Mouse (Mus musculus) hindbrain, embryonic 12.5 days (tissue): Measurements from ENCODE around the gene Stk36. TPM values are rescaled to one million over a fixed set of nuclear protein-coding genes. Genes with fewer than 3 reads are reported as not detected.

Experiments
- ATAC-seq: fragments of 200-750 bp; cut with Nextera tagmentation; 2 replicates; pipeline ENCODE4 v1.8.0; 2017; ENCODE audit warnings: moderate TSS enrichment; ENCODE audit not compliant: low FRiP score
- H3K27ac ChIP-seq: fragments of 300-500 bp; sonication (generic); 2 replicates; pipeline ENCODE4 v1.5.1; 2016; ENCODE audit warnings: mild to moderate bottlenecking
- H3K27me3 ChIP-seq: fragments of 300-500 bp; sonication (generic); 2 replicates; pipeline ENCODE4 v1.6.1; 2016; ENCODE audit warnings: mild to moderate bottlenecking
- H3K36me3 ChIP-seq: fragments of 300-500 bp; sonication (generic); 2 replicates; pipeline ENCODE4 v1.6.1; 2016; ENCODE audit warnings: mild to moderate bottlenecking
- H3K4me1 ChIP-seq: fragments of 300-500 bp; sonication (generic); 2 replicates; pipeline ENCODE4 v1.6.1; 2016
- H3K4me2 ChIP-seq: fragments of 300-500 bp; sonication (generic); replicated peaks from 2 replicates; pipeline ENCODE4 v1.6.1; 2016; ENCODE audit warnings: mild to moderate bottlenecking
- H3K4me3 ChIP-seq: fragments of 300-500 bp; sonication (generic); 2 replicates; pipeline ENCODE4 v1.5.1; 2016; ENCODE audit warnings: mild to moderate bottlenecking
- H3K9ac ChIP-seq: fragments of 300-500 bp; sonication (generic); 2 replicates; pipeline ENCODE4 v1.6.1; 2016; ENCODE audit warnings: mild to moderate bottlenecking, moderate library complexity
- H3K9me3 ChIP-seq: fragments of 300-500 bp; sonication (generic); replicated peaks from 2 replicates; pipeline ENCODE4 v1.6.1; 2016; ENCODE audit warnings: mild to moderate bottlenecking
- WGBS: fragments of 180-500 bp; shearing (Covaris S2); methylation state at CpG from one replicate; pipeline ENCODE4 v1.1.7; 2016; 5-methylcytosine and 5-hydroxymethylcytosine counted together
- polyA plus RNA-seq: library from polyadenylated mRNA; unstranded; fragments of >200 nt; fragmentation: Nextera tagmentation; extraction: Ambion mirVana; gene quantifications from 2 replicates; pipeline ENCODE4 v1.2.1, GENCODE M21; 2016

Stk36 gene
- polyA plus RNA-seq, 1 experiment from 2014 or later = 21.3 TPM

- H3K27ac ChIP-seq = no peak overlapping the region
- no peaks in the 10 kb centered on the region for H3K4me1 ChIP-seq
- no peak overlapping the region for H3K4me2 ChIP-seq
- no peaks in the 10 kb centered on the region for H3K27me3 ChIP-seq
- H3K9me3 ChIP-seq = no peaks in the 10 kb centered on the region
- H3K4me3 ChIP-seq = no peak overlapping the region
- WGBS = 95% methylated on average over 1 of the region's 1 CpGs
- H3K36me3 ChIP-seq = peaks cover 62% of the 10 kb centered on the region
- no peak for ATAC-seq
- H3K9ac ChIP-seq = no peak overlapping the region
Observed at GRCm38 (mm10) chr1:74624183-74624582, 22.9 kb downstream of the Stk36 start.

GRCm38 (mm10) chr1:74626076-74626475 is 24.8 kb downstream of the Stk36 start:
- H3K9ac ChIP-seq = no peak overlapping the region
- no peaks in the 10 kb centered on the region for H3K9me3 ChIP-seq
- 87% methylated on average over 4 of the region's 4 CpGs for WGBS
- ATAC-seq = no peak
- no peak overlapping the region for H3K4me3 ChIP-seq
- no peak overlapping the region for H3K4me2 ChIP-seq
- no peak overlapping the region for H3K27ac ChIP-seq
- no peaks in the 10 kb centered on the region for H3K4me1 ChIP-seq
- no peaks in the 10 kb centered on the region for H3K27me3 ChIP-seq
- H3K36me3 ChIP-seq = peaks cover 67% of the 10 kb centered on the region

GRCm38 (mm10) chr1:74628001-74628400 is 26.8 kb downstream of the Stk36 start:
- H3K4me1 ChIP-seq = no peaks in the 10 kb centered on the region
- no peaks in the 10 kb centered on the region for H3K9me3 ChIP-seq
- H3K27ac ChIP-seq = no peak overlapping the region
- ATAC-seq = no peak
- H3K27me3 ChIP-seq = no peaks in the 10 kb centered on the region
- 30% methylated on average over 7 of the region's 7 CpGs for WGBS
- H3K4me3 ChIP-seq = no peak overlapping the region
- H3K9ac ChIP-seq = no peak overlapping the region
- H3K4me2 ChIP-seq = no peak overlapping the region
- H3K36me3 ChIP-seq = peaks cover 54% of the 10 kb centered on the region

- no peak overlapping the region for H3K4me2 ChIP-seq
- ATAC-seq = no peak
- H3K4me3 ChIP-seq = no peak overlapping the region
- H3K27me3 ChIP-seq = no peaks in the 10 kb centered on the region
- no peak overlapping the region for H3K9ac ChIP-seq
- no peaks in the 10 kb centered on the region for H3K9me3 ChIP-seq
- peaks cover 41% of the 10 kb centered on the region for H3K36me3 ChIP-seq
- no peaks in the 10 kb centered on the region for H3K4me1 ChIP-seq
- 90% methylated on average over 4 of the region's 4 CpGs for whole genome bisulfite sequencing
- no peak overlapping the region for H3K27ac ChIP-seq
Observed at GRCm38 (mm10) chr1:74632734-74633133, 31.5 kb downstream of the Stk36 start.

GRCm38 (mm10) chr1:74643524-74643923 is 42.3 kb downstream of the Stk36 start:
- ATAC-seq = no peak
- Histone ChIP-seq H3K4me1 (no peaks in the 10 kb centered on the region), H3K4me3 (no peak overlapping the region), H3K36me3 (no peaks in the 10 kb centered on the region), H3K27ac (no peak overlapping the region), H3K9me3 (no peaks in the 10 kb centered on the region), H3K27me3 (no peaks in the 10 kb centered on the region), H3K4me2 (no peak overlapping the region), H3K9ac (no peak overlapping the region)
- WGBS = 86% methylated on average over 2 of the region's 2 CpGs

GRCm38 (mm10) chr1:74643926-74644325 is 42.7 kb downstream of the Stk36 start:
- Histone ChIP-seq H3K4me1 (no peaks in the 10 kb centered on the region), H3K9ac (no peak overlapping the region), H3K4me3 (no peak overlapping the region), H3K27ac (no peak overlapping the region), H3K27me3 (no peaks in the 10 kb centered on the region), H3K9me3 (no peaks in the 10 kb centered on the region), H3K36me3 (no peaks in the 10 kb centered on the region), H3K4me2 (no peak overlapping the region)
- no peak for ATAC-seq

- peak within 1 kb of the TSS; percentile 48 for H3K4me3 ChIP-seq
- no peaks in the 10 kb centered on the region for H3K9me3 ChIP-seq
- H3K4me2 ChIP-seq = peak within 1 kb of the TSS; percentile 54
- WGBS = under 1% methylated on average over 57 of the region's 66 CpGs
- ATAC-seq = peak; percentile 99
- no peaks in the 10 kb centered on the region for H3K27me3 ChIP-seq
- H3K27ac ChIP-seq = peak within 1 kb of the TSS; percentile 62
- no peaks in the 10 kb centered on the region for H3K36me3 ChIP-seq
- H3K9ac ChIP-seq = peak within 1 kb of the TSS; percentile 60
- peaks cover 11% of the 10 kb centered on the region for H3K4me1 ChIP-seq
Observed at GRCm38 (mm10) chr1:74661448-74662195, 60.4 kb downstream of the Stk36 start, which contains the start of gene Ttll4. Gene Ttll4 (plus strand): TSS chr1:74661745.

- Histone ChIP-seq H3K36me3 (no peaks in the 10 kb centered on the region), H3K9me3 (no peaks in the 10 kb centered on the region), H3K4me1 (peaks cover 11% of the 10 kb centered on the region), H3K27ac (peak overlapping the region; percentile 62), H3K27me3 (no peaks in the 10 kb centered on the region), H3K9ac (peak overlapping the region; percentile 60), H3K4me3 (peak overlapping the region; percentile 48), H3K4me2 (peak overlapping the region; percentile 54)
- no peak for ATAC-seq
- 3% methylated on average over 13 of the region's 13 CpGs for WGBS
Observed at GRCm38 (mm10) chr1:74662253-74662865, 61.1 kb downstream of the Stk36 start.

- no peak for ATAC-seq
- H3K9me3 ChIP-seq = no peaks in the 10 kb centered on the region
- no peak overlapping the region for H3K27ac ChIP-seq
- no peaks in the 10 kb centered on the region for H3K36me3 ChIP-seq
- no peak overlapping the region for H3K9ac ChIP-seq
- no peak overlapping the region for H3K4me3 ChIP-seq
- peaks cover 11% of the 10 kb centered on the region for H3K4me1 ChIP-seq
- 83% methylated on average over 6 of the region's 6 CpGs for WGBS
- H3K4me2 ChIP-seq = no peak overlapping the region
- H3K27me3 ChIP-seq = no peaks in the 10 kb centered on the region
Observed at GRCm38 (mm10) chr1:74665153-74665552, 63.9 kb downstream of the Stk36 start.

- Histone ChIP-seq H3K27ac (no peak overlapping the region), H3K27me3 (no peaks in the 10 kb centered on the region), H3K4me1 (peaks cover 2% of the 10 kb centered on the region), H3K36me3 (peaks cover 10% of the 10 kb centered on the region; the same call in 1 of the 2 replicates), H3K9ac (no peak overlapping the region), H3K4me2 (no peak overlapping the region), H3K9me3 (no peaks in the 10 kb centered on the region), H3K4me3 (no peak overlapping the region)
- no peak for ATAC-seq
- 96% methylated on average over 3 of the region's 3 CpGs for WGBS
Observed at GRCm38 (mm10) chr1:74668371-74668770, 67.1 kb downstream of the Stk36 start.

- Histone ChIP-seq H3K27me3 (no peaks in the 10 kb centered on the region), H3K27ac (no peak overlapping the region), H3K9me3 (no peaks in the 10 kb centered on the region), H3K4me1 (no peaks in the 10 kb centered on the region), H3K4me3 (no peak overlapping the region), H3K36me3 (peaks cover 17% of the 10 kb centered on the region; the same call in 1 of the 2 replicates), H3K4me2 (no peak overlapping the region), H3K9ac (no peak overlapping the region)
- ATAC-seq = no peak
- WGBS = 83% methylated on average over 7 of the region's 7 CpGs
Observed at GRCm38 (mm10) chr1:74672731-74673130, 71.5 kb downstream of the Stk36 start.

GRCm38 (mm10) chr1:74676863-74677262 is 75.6 kb downstream of the Stk36 start:
- H3K9me3 ChIP-seq = no peaks in the 10 kb centered on the region
- H3K9ac ChIP-seq = no peak overlapping the region
- no peak overlapping the region for H3K4me3 ChIP-seq
- H3K4me1 ChIP-seq = no peaks in the 10 kb centered on the region
- no peak overlapping the region for H3K4me2 ChIP-seq
- 88% methylated on average over 3 of the region's 3 CpGs for WGBS
- peaks cover 50% of the 10 kb centered on the region for H3K36me3 ChIP-seq
- no peak for ATAC-seq
- no peaks in the 10 kb centered on the region for H3K27me3 ChIP-seq
- no peak overlapping the region for H3K27ac ChIP-seq

- WGBS = 75% methylated on average over 1 of the region's 1 CpGs
- Histone ChIP-seq H3K27me3 (no peaks in the 10 kb centered on the region), H3K4me3 (no peak overlapping the region), H3K27ac (no peak overlapping the region), H3K4me2 (no peak overlapping the region), H3K4me1 (no peaks in the 10 kb centered on the region), H3K36me3 (peaks cover 51% of the 10 kb centered on the region), H3K9me3 (no peaks in the 10 kb centered on the region), H3K9ac (no peak overlapping the region)
- no peak for ATAC-seq
Observed at GRCm38 (mm10) chr1:74677843-74678242, 76.6 kb downstream of the Stk36 start.
